ENCODE assay signal across 12 mouse cellular contexts in genomic region chrY:10709551-10709950, GRCm38 (mm10). TPM values are rescaled to one million over a fixed set of nuclear protein-coding genes. Genes with fewer than 3 reads are reported as not detected.
DNase-seq lines count a peak whose midpoint lies in the region.
"Not testable (repeated sequence)": the region's sequence is repeated elsewhere in the genome, so short reads cannot be mapped to it uniquely, and the experiment has no call there.
"Had no signal": no experiment of that assay in that cellular context is flagged by ENCODE, and none has a peak within 500 bp of the region (broad histone marks: within the 10 kb centered on the region; RNA-seq: fewer than 3 reads in every experiment).

No protein-coding gene starts in this region.

- DNase-seq in adrenal gland, postnatal 14 days, result peak; percentile 63
- peak; percentile 17 to 18 for DNase-seq in cerebellum, postnatal 14 days
- DNase-seq in heart, adult 8-10 months (ENCODE audit: low spot score), result peak; percentile 64
- DNase-seq in kidney, adult 8-10 months, result peak; percentile 37 to 40
- DNase-seq in left cerebral cortex, postnatal 25 days (ENCODE audit: low spot score in 2 of 2), result peak; percentile 3 to 24
- peak; percentile 22 to 28 for DNase-seq in right cerebral cortex, postnatal 10 days (ENCODE audit: low spot score in 2 of 2)
- peak; percentile 10 for DNase-seq in thymus, postnatal 14 days

- intact Hi-C loops in left cerebral cortex, postnatal 25 days (cut with DNase I), result not testable (repeated sequence)

RNA-seq across cellular contexts. Expression of gene Gm20777, which starts 42.7 kb away (rescaled TPM):
- not detected in 2 replicates for total RNA-seq in adrenal gland, postnatal 14 days (2021)
- not detected for total RNA-seq in heart, adult 8-10 months (2022)
- total RNA-seq in left cerebral cortex, postnatal 25 days (2021), result not detected
- total RNA-seq: granulocyte monocyte progenitor cell, adult 5-6 weeks; layer of hippocampus, adult 18-20 months; left cerebral cortex, adult 8-10 months; megakaryocyte-erythroid progenitor cell, adult 5-6 weeks; MEL had no signal

Comparison
In these comparisons a context has a peak if more than half of its experiments do, and no peak if none do; other contexts are left out.
1. Peak in every context shown above with its lines: DNase-seq.
2. DNase-seq: peak in every context shown above with its lines; median percentile 64 in heart, adult 8-10 months; 63 in adrenal gland, postnatal 14 days; 38 in kidney, adult 8-10 months; 25 in right cerebral cortex, postnatal 10 days; 18 in cerebellum, postnatal 14 days; 14 in left cerebral cortex, postnatal 25 days; 10 in thymus, postnatal 14 days.